Mouse (Mus musculus): ENCODE measurements at regions not wholly inside any gene's neighbourhood (a gene's known extent, or its start where the extent isn't known, plus 50 kb on each side); places are given as distances from the start of the nearest gene placed in this dataset.
A peak's percentile ranks its signal among the peaks of the same experiment; 100 is the strongest.

- Histone ChIP-seq H3K27ac (no peak overlapping the region), H3K4me3 (replicated peaks; ENCODE audit: low read depth, low read length) (no peak overlapping the region), H3K9ac (ENCODE audit: low read depth, low read length) (no peak overlapping the region), H3K27me3 (ENCODE audit: insufficient read depth, low read length) (no peaks in the 10 kb centered on the region), H3K4me2 (ENCODE audit: low read length) (no peak overlapping the region), H3K36me3 (ENCODE audit: insufficient read depth, low read length) (no peaks in the 10 kb centered on the region), H3K4me1 (replicated peaks; ENCODE audit: insufficient read depth, low read length) (peaks cover 14% of the 10 kb centered on the region), H3K9me3 (replicated peaks; ENCODE audit: low read length) (no peaks in the 10 kb centered on the region)
- DNase-seq (ENCODE audit: low spot score) (no peak), ATAC-seq (replicated peaks; ENCODE audit: low FRiP score, low read depth) (no peak)
- WGBS: 67% methylated on average over 9 of the region's 9 CpGs
- TF ChIP-seq CTCF (IDR thresholded peaks at IDR 0.05; ENCODE audit: low read depth): no peak
These were observed 1199.6 kb upstream of the A1bg start for GRCm38 (mm10) chr15:62122265-62123023.

- no peak overlapping the region for H3K4me3 ChIP-seq (replicated peaks; ENCODE audit: low read depth, low read length)
- H3K27me3 ChIP-seq (ENCODE audit: insufficient read depth, low read length): no peaks in the 10 kb centered on the region
- no peak overlapping the region for H3K9ac ChIP-seq (ENCODE audit: low read depth, low read length)
- H3K4me2 ChIP-seq (ENCODE audit: low read length): no peak overlapping the region
- ATAC-seq (replicated peaks; ENCODE audit: low FRiP score, low read depth) (no peak), DNase-seq (ENCODE audit: low spot score) (no peak)
- no peak overlapping the region for H3K27ac ChIP-seq
- peaks cover 14% of the 10 kb centered on the region for H3K4me1 ChIP-seq (replicated peaks; ENCODE audit: insufficient read depth, low read length)
- WGBS: 79% methylated on average over 4 of the region's 4 CpGs
- no peaks in the 10 kb centered on the region for H3K9me3 ChIP-seq (replicated peaks; ENCODE audit: low read length)
- no peaks in the 10 kb centered on the region for H3K36me3 ChIP-seq (ENCODE audit: insufficient read depth, low read length)
- TF ChIP-seq CTCF (IDR thresholded peaks at IDR 0.05; ENCODE audit: low read depth): no peak
These were observed 1198.9 kb upstream of the A1bg start for GRCm38 (mm10) chr15:62121696-62122095.

- 24% methylated on average over 4 of the region's 4 CpGs for WGBS
- TF ChIP-seq CTCF (IDR thresholded peaks at IDR 0.05; ENCODE audit: low read depth): no peak
- Histone ChIP-seq H3K27me3 (ENCODE audit: insufficient read depth, low read length) (no peaks in the 10 kb centered on the region), H3K9me3 (replicated peaks; ENCODE audit: low read length) (no peaks in the 10 kb centered on the region), H3K36me3 (ENCODE audit: insufficient read depth, low read length) (no peaks in the 10 kb centered on the region), H3K4me2 (ENCODE audit: low read length) (no peak overlapping the region), H3K9ac (ENCODE audit: low read depth, low read length) (no peak overlapping the region), H3K27ac (no peak overlapping the region), H3K4me3 (replicated peaks; ENCODE audit: low read depth, low read length) (no peak overlapping the region), H3K4me1 (replicated peaks; ENCODE audit: insufficient read depth, low read length) (peaks cover 14% of the 10 kb centered on the region)
- ATAC-seq (replicated peaks; ENCODE audit: low FRiP score, low read depth) (no peak; the same call in 1 of the 2 replicates), DNase-seq (ENCODE audit: low spot score) (no peak)
These were observed 1197.9 kb upstream of the A1bg start for GRCm38 (mm10) chr15:62120735-62121134.

GRCm38 (mm10) chr15:62118997-62119396 is 1196.2 kb upstream of the A1bg start:
- no peak overlapping the region for H3K4me3 ChIP-seq (replicated peaks; ENCODE audit: low read depth, low read length)
- no peak for TF ChIP-seq CTCF (IDR thresholded peaks at IDR 0.05; ENCODE audit: low read depth)
- no peak overlapping the region for H3K9ac ChIP-seq (ENCODE audit: low read depth, low read length)
- H3K4me2 ChIP-seq (ENCODE audit: low read length): no peak overlapping the region
- H3K27me3 ChIP-seq (ENCODE audit: insufficient read depth, low read length): no peaks in the 10 kb centered on the region
- H3K9me3 ChIP-seq (replicated peaks; ENCODE audit: low read length): no peaks in the 10 kb centered on the region
- no peak overlapping the region for H3K27ac ChIP-seq
- 49% methylated on average over 10 of the region's 10 CpGs for WGBS
- H3K36me3 ChIP-seq (ENCODE audit: insufficient read depth, low read length): no peaks in the 10 kb centered on the region
- peaks cover 14% of the 10 kb centered on the region for H3K4me1 ChIP-seq (replicated peaks; ENCODE audit: insufficient read depth, low read length)
- ATAC-seq (replicated peaks; ENCODE audit: low FRiP score, low read depth) (peak; percentile 53), DNase-seq (ENCODE audit: low spot score) (no peak)

GRCm38 (mm10) chr15:62116184-62116583 is 1193.4 kb upstream of the A1bg start:
- peaks cover 12% of the 10 kb centered on the region for H3K4me1 ChIP-seq (replicated peaks; ENCODE audit: insufficient read depth, low read length)
- H3K4me2 ChIP-seq (ENCODE audit: low read length): no peak overlapping the region
- WGBS: 63% methylated on average over 1 of the region's 1 CpGs

GRCm38 (mm10) chr15:62114815-62115214 is 1192.0 kb upstream of the A1bg start:
- no peak for TF ChIP-seq CTCF (IDR thresholded peaks at IDR 0.05; ENCODE audit: low read depth)
- WGBS: 50% methylated on average over 4 of the region's 4 CpGs
- Histone ChIP-seq H3K4me2 (ENCODE audit: low read length) (no peak overlapping the region), H3K36me3 (ENCODE audit: insufficient read depth, low read length) (no peaks in the 10 kb centered on the region), H3K4me3 (replicated peaks; ENCODE audit: low read depth, low read length) (no peak overlapping the region), H3K9me3 (replicated peaks; ENCODE audit: low read length) (no peaks in the 10 kb centered on the region), H3K27me3 (ENCODE audit: insufficient read depth, low read length) (no peaks in the 10 kb centered on the region), H3K9ac (ENCODE audit: low read depth, low read length) (no peak overlapping the region), H3K27ac (no peak overlapping the region), H3K4me1 (replicated peaks; ENCODE audit: insufficient read depth, low read length) (peaks cover 11% of the 10 kb centered on the region)
- no peak for DNase-seq (ENCODE audit: low spot score)
- 0 out of 2 replicates have a peak, but pooled peaks have one; percentile 35 for ATAC-seq (replicated peaks; ENCODE audit: low FRiP score, low read depth)

More at GRCm38 (mm10) chr15:62116184-62116583, 1193.4 kb upstream of the A1bg start:
- Histone ChIP-seq H3K27ac (no peak overlapping the region), H3K9ac (ENCODE audit: low read depth, low read length) (no peak overlapping the region), H3K27me3 (ENCODE audit: insufficient read depth, low read length) (no peaks in the 10 kb centered on the region), H3K9me3 (replicated peaks; ENCODE audit: low read length) (no peaks in the 10 kb centered on the region), H3K4me3 (replicated peaks; ENCODE audit: low read depth, low read length) (no peak overlapping the region), H3K36me3 (ENCODE audit: insufficient read depth, low read length) (no peaks in the 10 kb centered on the region)
- no peak for TF ChIP-seq CTCF (IDR thresholded peaks at IDR 0.05; ENCODE audit: low read depth)
- ATAC-seq (replicated peaks; ENCODE audit: low FRiP score, low read depth): no peak
- no peak for DNase-seq (ENCODE audit: low spot score)
